Mouse (Mus musculus): ENCODE data around the gene Pex6.

- no peak for TF ChIP-seq ELF1 (IDR thresholded peaks at IDR 0.05; ENCODE audit: low read depth, low read length)
- TF ChIP-seq CTCF (IDR thresholded peaks at IDR 0.05 in 2 of 3, conservative IDR thresholded peaks at IDR 0.05 in 1 of 3; ENCODE audit: control insufficient read depth in 1 of 3, insufficient read depth in 1 of 3, low read depth in 2 of 3, low read length in 3 of 3, poor library complexity in 1 of 3, severe bottlenecking in 1 of 3): no peak
- no peak for TF ChIP-seq NRF1 (IDR thresholded peaks at IDR 0.05; ENCODE audit: insufficient read depth, low read depth, low read length, poor library complexity, severe bottlenecking)
- TF ChIP-seq EP300 (IDR thresholded peaks at IDR 0.05; ENCODE audit: low read depth in 1 of 2, low read length in 2 of 2): no peak
- no peak for TF ChIP-seq ZC3H11A (IDR thresholded peaks at IDR 0.05; ENCODE audit: low read depth, low read length)
- no peak for TF ChIP-seq MAFK (IDR thresholded peaks at IDR 0.05; ENCODE audit: borderline replicate concordance, low read depth, low read length)
Observed at GRCm38 (mm10) chr17:46703971-46704886, 7.0 kb upstream of the Pex6 start.
